Mouse (Mus musculus): ENCODE data around the gene Slco1a1. TPM values are rescaled to one million over a fixed set of nuclear protein-coding genes. Genes with fewer than 3 reads are reported as not detected.

Slco1a1 gene
- not detected in 2 replicates for polyA plus RNA-seq (2012; rRNA removed)

DNA sequence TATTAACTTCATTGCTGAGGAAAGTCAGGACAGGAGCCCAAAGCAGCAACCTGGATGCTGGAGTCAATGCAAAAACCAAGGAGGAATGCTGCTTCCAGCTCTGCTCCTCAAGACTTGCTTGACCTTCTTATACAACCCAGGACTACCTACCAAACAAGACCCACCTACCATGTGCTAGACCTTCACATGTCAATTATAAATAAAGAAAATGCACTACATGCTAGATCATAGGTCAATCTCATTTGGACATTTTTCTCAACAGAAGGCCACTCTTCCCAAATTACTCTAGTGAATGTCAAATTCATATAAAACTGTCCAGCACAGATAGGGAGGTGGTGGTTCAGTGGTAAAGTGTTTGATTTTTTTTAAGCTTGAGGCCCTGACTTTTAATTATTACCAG lies at the start of gene Slco1a1:
TSS of gene Slco1a1 (minus strand) at position 101 of the 400 bp plus-strand sequence.

Other genes with a start within 250 kb of the Slco1a1 start
- gene Gm5724, start 173.2 kb downstream of the Slco1a1 start, polyA plus RNA-seq (2012; rRNA removed), result 0.04 TPM in 1 of 2 replicates, not detected in the other
- gene Slco1a4, start 90.8 kb downstream of the Slco1a1 start, polyA plus RNA-seq (2012; rRNA removed), result 1.0 and 1.8 TPM in 2 replicates
- gene Gm6614, start 64.5 kb upstream of the Slco1a1 start, polyA plus RNA-seq (2012; rRNA removed), result 0.05 TPM in 1 of 2 replicates, not detected in the other